Mouse (Mus musculus): Measurements from ENCODE around the gene Aanat.

DNA sequence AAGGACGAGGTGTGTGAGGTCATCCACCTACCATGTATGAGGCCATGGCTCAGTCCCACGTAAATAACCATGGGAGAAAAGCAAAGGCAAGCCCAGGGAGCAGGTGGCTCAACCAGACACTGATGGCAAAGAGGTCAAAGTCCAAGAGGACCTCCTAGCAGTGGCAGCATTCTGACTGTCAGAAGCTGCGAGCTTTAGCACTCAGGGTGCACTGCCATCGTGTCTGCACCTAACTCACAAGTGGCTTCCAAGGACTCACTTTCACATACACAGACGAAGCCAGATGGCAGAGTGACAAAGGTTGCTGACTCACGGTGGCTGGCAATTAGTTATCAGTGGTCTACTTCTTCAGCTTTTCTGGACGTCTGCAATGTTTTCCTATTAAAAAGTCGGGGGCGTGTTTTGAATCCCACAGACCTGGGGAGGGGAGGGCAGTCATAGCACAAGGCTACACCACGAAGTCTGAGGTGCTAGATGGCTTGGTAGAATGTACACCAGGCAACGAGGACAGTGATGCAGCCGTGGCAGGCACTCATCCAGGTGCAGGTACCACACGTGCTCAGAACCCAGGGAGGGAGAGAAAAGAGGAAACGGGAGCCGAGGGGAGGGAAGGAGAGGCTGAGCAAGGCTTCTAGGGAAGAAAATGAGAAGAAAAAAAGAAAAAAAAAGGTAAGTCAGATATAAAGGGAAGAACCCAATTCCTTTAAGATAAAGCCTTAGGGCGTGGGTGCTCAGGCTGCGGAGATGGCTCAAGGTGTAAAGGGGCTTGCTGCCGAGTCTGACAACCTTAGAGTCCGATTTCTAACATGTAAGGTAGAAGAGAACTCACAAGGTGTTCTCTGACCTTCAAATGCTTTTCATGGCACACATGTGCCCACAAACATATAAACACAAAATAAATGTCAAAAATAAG lies 14.2 kb upstream of the Aanat start:
- TF ChIP-seq CTCF (IDR thresholded peaks at IDR 0.05; ENCODE audit: low read depth, low read length), result no peak
- TF ChIP-seq POLR2AphosphoS5 (IDR thresholded peaks at IDR 0.05; ENCODE audit: insufficient replicate concordance, low read depth, low read length), result no peak
- TF ChIP-seq GATA1 (IDR thresholded peaks at IDR 0.05; ENCODE audit: borderline replicate concordance, low read length), result no peak

Data from G1E (cell line).